Mouse (Mus musculus): ENCODE data around the gene Kcnh3. TPM values are rescaled to one million over a fixed set of nuclear protein-coding genes. Genes with fewer than 3 reads are reported as not detected.
A peak's percentile ranks its signal among the peaks of the same experiment; 100 is the strongest.

Gene Kcnh3
- polyA plus RNA-seq (2012; rRNA removed) (1.6 and 1.9 TPM in 2 replicates), polyA plus RNA-seq (2014; fragmentation: Nextera tagmentation; extraction: Ambion mirVana) (0.55 and 0.58 TPM in 2 replicates)

GRCm38 (mm10) chr15:99224208-99224911, at the start of gene Kcnh3:
TSS of gene Kcnh3 (plus strand) at chr15:99224861.
- H3K4me2 ChIP-seq (replicated peaks; ENCODE audit: low read depth, low read length, severe bottlenecking): peak within 1 kb of the TSS; percentile 61
- H3K9ac ChIP-seq (ENCODE audit: low read depth, low read length, severe bottlenecking): peak within 1 kb of the TSS; percentile 41
- H3K36me3 ChIP-seq (ENCODE audit: control insufficient read depth, insufficient read depth, low read length): no peaks in the 10 kb centered on the region
- WGBS: 0% methylated on average over 32 of the region's 66 CpGs
- H3K27me3 ChIP-seq (ENCODE audit: control insufficient read depth, insufficient read depth, low read length): peaks cover 76% of the 10 kb centered on the region
- H3K27ac ChIP-seq (replicated peaks; ENCODE audit: low read depth, low read length): no peak within 1 kb of the TSS
- peak within 1 kb of the TSS; percentile 37 for H3K4me3 ChIP-seq (replicated peaks; ENCODE audit: low read length)
- no peaks in the 10 kb centered on the region for H3K9me3 ChIP-seq (ENCODE audit: control insufficient read depth, low read length)
- ATAC-seq (ENCODE audit: low FRiP score, low read depth): peak; percentile 31; the same call in 1 of the 2 replicates
- peaks cover 33% of the 10 kb centered on the region for H3K4me1 ChIP-seq (ENCODE audit: control insufficient read depth, insufficient read depth, low read length)
- no peak for TF ChIP-seq POLR2A (IDR thresholded peaks at IDR 0.05; ENCODE audit: borderline replicate concordance, extremely low read depth, insufficient read depth, insufficient read length)
- peak; percentile 35 for DNase-seq (ENCODE audit: low spot score)

GRCm38 (mm10) chr15:99179639-99180038, 45.0 kb upstream of the Kcnh3 start:
- 80% methylated on average over 1 of the region's 2 CpGs for WGBS
- Histone ChIP-seq H3K4me1 (ENCODE audit: control insufficient read depth, insufficient read depth, low read length) (no peaks in the 10 kb centered on the region), H3K27ac (replicated peaks; ENCODE audit: low read depth, low read length) (no peak overlapping the region), H3K9ac (ENCODE audit: low read depth, low read length, severe bottlenecking) (no peak overlapping the region), H3K4me2 (replicated peaks; ENCODE audit: low read depth, low read length, severe bottlenecking) (no peak overlapping the region), H3K27me3 (ENCODE audit: control insufficient read depth, insufficient read depth, low read length) (no peaks in the 10 kb centered on the region), H3K36me3 (ENCODE audit: control insufficient read depth, insufficient read depth, low read length) (peaks cover 64% of the 10 kb centered on the region), H3K9me3 (ENCODE audit: control insufficient read depth, low read length) (no peaks in the 10 kb centered on the region), H3K4me3 (replicated peaks; ENCODE audit: low read length) (no peak overlapping the region)
- TF ChIP-seq POLR2A (IDR thresholded peaks at IDR 0.05; ENCODE audit: borderline replicate concordance, extremely low read depth, insufficient read depth, insufficient read length): no peak
- DNase-seq (ENCODE audit: low spot score): no peak
- ATAC-seq (ENCODE audit: low FRiP score, low read depth): no peak

GRCm38 (mm10) chr15:99184217-99184914, 40.3 kb upstream of the Kcnh3 start:
- Histone ChIP-seq H3K36me3 (ENCODE audit: control insufficient read depth, insufficient read depth, low read length) (peaks cover 85% of the 10 kb centered on the region), H3K4me2 (replicated peaks; ENCODE audit: low read depth, low read length, severe bottlenecking) (no peak overlapping the region), H3K9me3 (ENCODE audit: control insufficient read depth, low read length) (no peaks in the 10 kb centered on the region), H3K27me3 (ENCODE audit: control insufficient read depth, insufficient read depth, low read length) (no peaks in the 10 kb centered on the region), H3K4me3 (replicated peaks; ENCODE audit: low read length) (no peak overlapping the region), H3K4me1 (ENCODE audit: control insufficient read depth, insufficient read depth, low read length) (no peaks in the 10 kb centered on the region), H3K27ac (replicated peaks; ENCODE audit: low read depth, low read length) (no peak overlapping the region), H3K9ac (ENCODE audit: low read depth, low read length, severe bottlenecking) (no peak overlapping the region)
- DNase-seq (ENCODE audit: low spot score): no peak
- no peak for ATAC-seq (ENCODE audit: low FRiP score, low read depth)
- 93% methylated on average over 9 of the region's 9 CpGs for WGBS
- TF ChIP-seq POLR2A (IDR thresholded peaks at IDR 0.05; ENCODE audit: borderline replicate concordance, extremely low read depth, insufficient read depth, insufficient read length): no peak

- H3K36me3 ChIP-seq (ENCODE audit: control insufficient read depth, insufficient read depth, low read length): peaks cover 33% of the 10 kb centered on the region
- TF ChIP-seq POLR2A (IDR thresholded peaks at IDR 0.05; ENCODE audit: borderline replicate concordance, extremely low read depth, insufficient read depth, insufficient read length): no peak
- no peaks in the 10 kb centered on the region for H3K9me3 ChIP-seq (ENCODE audit: control insufficient read depth, low read length)
- no peaks in the 10 kb centered on the region for H3K27me3 ChIP-seq (ENCODE audit: control insufficient read depth, insufficient read depth, low read length)
- whole genome bisulfite sequencing: 90% methylated on average over 10 of the region's 10 CpGs
- ATAC-seq (ENCODE audit: low FRiP score, low read depth): no peak
- no peak overlapping the region for H3K4me3 ChIP-seq (replicated peaks; ENCODE audit: low read length)
- DNase-seq (ENCODE audit: low spot score): no peak
- H3K27ac ChIP-seq (replicated peaks; ENCODE audit: low read depth, low read length): no peak overlapping the region
- no peak overlapping the region for H3K9ac ChIP-seq (ENCODE audit: low read depth, low read length, severe bottlenecking)
- H3K4me2 ChIP-seq (replicated peaks; ENCODE audit: low read depth, low read length, severe bottlenecking): no peak overlapping the region
- H3K4me1 ChIP-seq (ENCODE audit: control insufficient read depth, insufficient read depth, low read length): no peaks in the 10 kb centered on the region
Observed at GRCm38 (mm10) chr15:99194358-99194757, 30.3 kb upstream of the Kcnh3 start.

GRCm38 (mm10) chr15:99195043-99195442, 29.6 kb upstream of the Kcnh3 start:
- DNase-seq (ENCODE audit: low spot score): peak; percentile 31

More at GRCm38 (mm10) chr15:99195043-99195442, 29.6 kb upstream of the Kcnh3 start:
- no peak overlapping the region for H3K4me3 ChIP-seq (replicated peaks; ENCODE audit: low read length)
- 61% methylated on average over 6 of the region's 6 CpGs for WGBS
- no peak overlapping the region for H3K4me2 ChIP-seq (replicated peaks; ENCODE audit: low read depth, low read length, severe bottlenecking)
- H3K27me3 ChIP-seq (ENCODE audit: control insufficient read depth, insufficient read depth, low read length): no peaks in the 10 kb centered on the region
- no peak overlapping the region for H3K27ac ChIP-seq (replicated peaks; ENCODE audit: low read depth, low read length)
- TF ChIP-seq POLR2A (IDR thresholded peaks at IDR 0.05; ENCODE audit: borderline replicate concordance, extremely low read depth, insufficient read depth, insufficient read length): no peak
- peaks cover 34% of the 10 kb centered on the region for H3K36me3 ChIP-seq (ENCODE audit: control insufficient read depth, insufficient read depth, low read length)
- H3K9me3 ChIP-seq (ENCODE audit: control insufficient read depth, low read length): no peaks in the 10 kb centered on the region
- H3K4me1 ChIP-seq (ENCODE audit: control insufficient read depth, insufficient read depth, low read length): no peaks in the 10 kb centered on the region
- no peak for ATAC-seq (ENCODE audit: low FRiP score, low read depth)
- no peak overlapping the region for H3K9ac ChIP-seq (ENCODE audit: low read depth, low read length, severe bottlenecking)
